ENCODE assay signal across 30 mouse cellular contexts in genomic region chr2:168289016-168289415, GRCm38 (mm10). TPM values are rescaled to one million over a fixed set of nuclear protein-coding genes. Genes with fewer than 3 reads are reported as not detected.
DNase-seq lines count a peak whose midpoint lies in the region; ATAC-seq and TF ChIP-seq lines count a peak whose summit lies in the region.
"Had no signal": no experiment of that assay in that cellular context is flagged by ENCODE, and none has a peak within 500 bp of the region (broad histone marks: within the 10 kb centered on the region; RNA-seq: fewer than 3 reads in every experiment).

No protein-coding gene starts in this region.

- TF ChIP-seq EP300 in ES-Bruce4 (IDR thresholded peaks at IDR 0.05; ENCODE audit: insufficient read depth, low read depth, low read length): no peak

- peak overlapping the region; percentile 26; the same call in 1 of the 2 replicates for H3K4me2 ChIP-seq in hindbrain, embryonic 15.5 days
- H3K4me2 ChIP-seq in hindbrain, embryonic 13.5 days: no peak overlapping the region
- peak overlapping the region; percentile 30 for H3K4me2 ChIP-seq in lung, embryonic 16.5 days (ENCODE audit: low read depth, low read length)
- H3K4me2 ChIP-seq in stomach, embryonic 16.5 days (ENCODE audit: low read depth, low read length): 0 out of 2 replicates have a peak overlapping the region, but pooled peaks have one; percentile 15
- H3K4me2 ChIP-seq: kidney, embryonic 15.5 days; limb, embryonic 13.5 days; liver, embryonic 11.5 days; neural tube, embryonic 15.5 days had no signal

- TF ChIP-seq POLR2A in ES-Bruce4 (IDR thresholded peaks at IDR 0.05; ENCODE audit: insufficient read depth, low read length): no peak

- no peak for ATAC-seq in hindbrain, embryonic 15.5 days (ENCODE audit: low FRiP score, low read depth)
- no peak for ATAC-seq in hindbrain, embryonic 13.5 days (ENCODE audit: low FRiP score)
- ATAC-seq in lung, embryonic 16.5 days (ENCODE audit: low read depth): no peak
- ATAC-seq in stomach, embryonic 16.5 days (ENCODE audit: insufficient read depth, low FRiP score): 0 out of 2 replicates have a peak, but pooled peaks have one; percentile 32
- ATAC-seq: activated CD4-positive, CD25-positive, alpha-beta regulatory T cell, adult 4 months; CD4-positive, CD25-positive, alpha-beta regulatory T cell, adult 4 months; forebrain, embryonic 16.5 days; hindbrain, postnatal 0 days had no signal

- no peak for DNase-seq in lung, adult 18-20 months
- DNase-seq in left cerebral cortex, adult 9 months (ENCODE audit: low spot score in 2 of 2): no peak
- DNase-seq: cerebellum, adult 2 months; cerebellum, postnatal 14 days; gastrocnemius, adult 2 months; heart, adult 2 months; heart, postnatal 4 days; kidney, adult 18-20 months; kidney, postnatal 25 days; lung, postnatal 14 days; retina, postnatal 1 day; right cerebral cortex, postnatal 25 days; spleen, adult 18-20 months; thymus, postnatal 14 days had no signal

- H3K4me3 ChIP-seq in hindbrain, embryonic 15.5 days: no peak overlapping the region
- H3K4me3 ChIP-seq in hindbrain, embryonic 13.5 days: no peak overlapping the region
- no peak overlapping the region for H3K4me3 ChIP-seq in lung, embryonic 16.5 days (ENCODE audit: low read length)
- H3K4me3 ChIP-seq in ES-Bruce4 (ENCODE audit: low read depth, low read length): peak overlapping the region; percentile 12; the same call in 1 of the 2 replicates
- H3K4me3 ChIP-seq in stomach, embryonic 16.5 days (replicated peaks; ENCODE audit: low read length): no peak overlapping the region
- H3K4me3 ChIP-seq: erythroblast, embryonic 14.5 days; gastrocnemius, adult 2 months; heart, adult 2 months; heart, embryonic 12.5 days; kidney, embryonic 15.5 days; left cerebral cortex, adult 2 months; limb, embryonic 13.5 days; neural tube, embryonic 15.5 days had no signal

- H3K27me3 ChIP-seq in hindbrain, embryonic 15.5 days: 0 out of 2 replicates have a peak, but pooled peaks cover under 1% of the 10 kb centered on the region
- peaks cover 13% of the 10 kb centered on the region for H3K27me3 ChIP-seq in hindbrain, embryonic 13.5 days
- H3K27me3 ChIP-seq in lung, embryonic 16.5 days (ENCODE audit: control insufficient read depth, insufficient read depth, low read depth, low read length): peaks cover 6% of the 10 kb centered on the region
- no peaks in the 10 kb centered on the region for H3K27me3 ChIP-seq in ES-Bruce4 (ENCODE audit: control insufficient read depth, insufficient read depth, low read length, poor library complexity, severe bottlenecking)
- no peaks in the 10 kb centered on the region for H3K27me3 ChIP-seq in stomach, embryonic 16.5 days (ENCODE audit: control insufficient read depth, insufficient read depth, low read length)
- H3K27me3 ChIP-seq: neural tube, embryonic 15.5 days had no signal

- H3K9me3 ChIP-seq in hindbrain, embryonic 15.5 days: no peaks in the 10 kb centered on the region
- H3K9me3 ChIP-seq in hindbrain, embryonic 13.5 days: no peaks in the 10 kb centered on the region
- H3K9me3 ChIP-seq in lung, embryonic 16.5 days (ENCODE audit: control insufficient read depth, low read length): peaks cover 10% of the 10 kb centered on the region
- H3K9me3 ChIP-seq in ES-Bruce4 (replicated peaks; ENCODE audit: control insufficient read depth, insufficient read depth, low read length, poor library complexity, severe bottlenecking): no peaks in the 10 kb centered on the region
- H3K9me3 ChIP-seq in stomach, embryonic 16.5 days (replicated peaks; ENCODE audit: control insufficient read depth, low read length): no peaks in the 10 kb centered on the region
- H3K9me3 ChIP-seq: kidney, embryonic 15.5 days; neural tube, embryonic 15.5 days had no signal

- H3K9ac ChIP-seq in hindbrain, embryonic 15.5 days: no peak overlapping the region
- H3K9ac ChIP-seq in hindbrain, embryonic 13.5 days: no peak overlapping the region
- H3K9ac ChIP-seq in lung, embryonic 16.5 days (ENCODE audit: low read length): no peak overlapping the region
- no peak overlapping the region for H3K9ac ChIP-seq in ES-Bruce4 (ENCODE audit: low read depth, poor library complexity, severe bottlenecking)
- H3K9ac ChIP-seq in stomach, embryonic 16.5 days (ENCODE audit: low read length): no peak overlapping the region
- H3K9ac ChIP-seq: heart, embryonic 12.5 days; kidney, embryonic 15.5 days; limb, embryonic 13.5 days; neural tube, embryonic 15.5 days had no signal

- H3K27ac ChIP-seq in hindbrain, embryonic 15.5 days (replicated peaks): no peak overlapping the region
- H3K27ac ChIP-seq in hindbrain, embryonic 13.5 days: no peak overlapping the region
- H3K27ac ChIP-seq in lung, embryonic 16.5 days (ENCODE audit: low read length): no peak overlapping the region
- H3K27ac ChIP-seq in ES-Bruce4 (ENCODE audit: insufficient read depth, low read length): no peak overlapping the region
- no peak overlapping the region for H3K27ac ChIP-seq in stomach, embryonic 16.5 days (ENCODE audit: low read length)
- H3K27ac ChIP-seq: gastrocnemius, adult 2 months; heart, adult 2 months; hindbrain, postnatal 0 days; kidney, embryonic 15.5 days; left cerebral cortex, adult 2 months; limb, embryonic 13.5 days; neural tube, embryonic 15.5 days had no signal

- no peak for TF ChIP-seq CTCF in ES-Bruce4 (IDR thresholded peaks at IDR 0.05; ENCODE audit: low read depth, low read length)

- 54% methylated on average over 9 of the region's 9 CpGs for WGBS in hindbrain, embryonic 15.5 days
- 60% methylated on average over 9 of the region's 9 CpGs for WGBS in hindbrain, embryonic 13.5 days
- 48% methylated on average over 9 of the region's 9 CpGs for WGBS in lung, embryonic 16.5 days
- WGBS in stomach, embryonic 16.5 days: 53% methylated on average over 9 of the region's 9 CpGs

- H3K4me1 ChIP-seq in hindbrain, embryonic 15.5 days (replicated peaks): peaks cover 11% of the 10 kb centered on the region; the same call in 1 of the 2 replicates
- peaks cover 16% of the 10 kb centered on the region for H3K4me1 ChIP-seq in hindbrain, embryonic 13.5 days (replicated peaks)
- no peaks in the 10 kb centered on the region; the same call in 1 of the 2 replicates for H3K4me1 ChIP-seq in lung, embryonic 16.5 days (replicated peaks; ENCODE audit: control insufficient read depth, insufficient read depth, low read length)
- H3K4me1 ChIP-seq in ES-Bruce4 (ENCODE audit: control insufficient read depth, insufficient read depth, low read length): no peaks in the 10 kb centered on the region
- H3K4me1 ChIP-seq in stomach, embryonic 16.5 days (ENCODE audit: control insufficient read depth, insufficient read depth, low read length): peaks cover 4% of the 10 kb centered on the region; the same call in 1 of the 2 replicates

- H3K36me3 ChIP-seq in hindbrain, embryonic 15.5 days: no peaks in the 10 kb centered on the region
- H3K36me3 ChIP-seq in hindbrain, embryonic 13.5 days: no peaks in the 10 kb centered on the region
- H3K36me3 ChIP-seq in lung, embryonic 16.5 days (ENCODE audit: control insufficient read depth, insufficient read depth, low read length): no peaks in the 10 kb centered on the region
- H3K36me3 ChIP-seq in ES-Bruce4 (ENCODE audit: control insufficient read depth, insufficient read depth, low read length, poor library complexity, severe bottlenecking): no peaks in the 10 kb centered on the region
- H3K36me3 ChIP-seq in stomach, embryonic 16.5 days (ENCODE audit: control insufficient read depth, insufficient read depth, low read length): no peaks in the 10 kb centered on the region
- H3K36me3 ChIP-seq: heart, embryonic 12.5 days; kidney, embryonic 15.5 days; limb, embryonic 13.5 days; neural tube, embryonic 15.5 days had no signal

RNA-seq across cellular contexts. Expression of gene Kcng1, which starts 7.5 kb away (rescaled TPM):
- 1.8 and 1.9 TPM in 2 replicates for polyA plus RNA-seq in hindbrain, embryonic 15.5 days (2015; fragmentation: Nextera tagmentation; extraction: Ambion mirVana)
- polyA plus RNA-seq in hindbrain, embryonic 13.5 days (2015; fragmentation: Nextera tagmentation; extraction: Ambion mirVana): 0.99 and 1.1 TPM in 2 replicates
- 0.19 and 0.20 TPM in 2 replicates for polyA plus RNA-seq in lung, embryonic 16.5 days (2015; fragmentation: Nextera tagmentation; extraction: Ambion mirVana)
- polyA plus RNA-seq in ES-Bruce4 (2011; ENCODE audit: insufficient read depth, insufficient read length, low read depth, missing spikeins): 0.70 and 0.78 TPM in 2 replicates
- polyA plus RNA-seq in stomach, embryonic 16.5 days (2015; fragmentation: Nextera tagmentation; extraction: Ambion mirVana): 5.0 and 5.7 TPM in 2 replicates
- polyA plus RNA-seq: activated CD4-positive, CD25-positive, alpha-beta regulatory T cell, adult 4 months; CD4-positive, CD25-positive, alpha-beta regulatory T cell, adult 4 months; erythroblast, embryonic 14.5 days had no signal

RNA-seq across cellular contexts. Expression of gene Mocs3, which starts 58.6 kb away (rescaled TPM):
- 8.5 and 10.2 TPM in 2 replicates for polyA plus RNA-seq in hindbrain, embryonic 15.5 days (2015; fragmentation: Nextera tagmentation; extraction: Ambion mirVana)
- 7.0 and 7.7 TPM in 2 replicates for polyA plus RNA-seq in hindbrain, embryonic 13.5 days (2015; fragmentation: Nextera tagmentation; extraction: Ambion mirVana)
- polyA plus RNA-seq in lung, embryonic 16.5 days (2015; fragmentation: Nextera tagmentation; extraction: Ambion mirVana): 4.5 and 4.6 TPM in 2 replicates
- 3.2 and 3.4 TPM in 2 replicates for polyA plus RNA-seq in ES-Bruce4 (2011; ENCODE audit: insufficient read depth, insufficient read length, low read depth, missing spikeins)
- polyA plus RNA-seq in stomach, embryonic 16.5 days (2015; fragmentation: Nextera tagmentation; extraction: Ambion mirVana): 2.4 and 3.4 TPM in 2 replicates

RNA-seq across cellular contexts. Expression of gene Dpm1, which starts 58.6 kb away (rescaled TPM):
- 54.6 and 62.1 TPM in 2 replicates for polyA plus RNA-seq in hindbrain, embryonic 15.5 days (2015; fragmentation: Nextera tagmentation; extraction: Ambion mirVana)
- polyA plus RNA-seq in hindbrain, embryonic 13.5 days (2015; fragmentation: Nextera tagmentation; extraction: Ambion mirVana): 70.4 and 71.3 TPM in 2 replicates
- 80.2 and 98.3 TPM in 2 replicates for polyA plus RNA-seq in lung, embryonic 16.5 days (2015; fragmentation: Nextera tagmentation; extraction: Ambion mirVana)
- 54.7 and 64.7 TPM in 2 replicates for polyA plus RNA-seq in ES-Bruce4 (2011; ENCODE audit: insufficient read depth, insufficient read length, low read depth, missing spikeins)
- 96.2 and 118 TPM in 2 replicates for polyA plus RNA-seq in stomach, embryonic 16.5 days (2015; fragmentation: Nextera tagmentation; extraction: Ambion mirVana)

RNA-seq across cellular contexts. Expression of gene Gm20716, which starts 58.9 kb away (rescaled TPM):
- 18.2 and 22.2 TPM in 2 replicates for polyA plus RNA-seq in hindbrain, embryonic 15.5 days (2015; fragmentation: Nextera tagmentation; extraction: Ambion mirVana)
- 23.1 and 25.4 TPM in 2 replicates for polyA plus RNA-seq in hindbrain, embryonic 13.5 days (2015; fragmentation: Nextera tagmentation; extraction: Ambion mirVana)
- 14.7 and 15.3 TPM in 2 replicates for polyA plus RNA-seq in lung, embryonic 16.5 days (2015; fragmentation: Nextera tagmentation; extraction: Ambion mirVana)
- 58.3 and 67.8 TPM in 2 replicates for polyA plus RNA-seq in ES-Bruce4 (2011; ENCODE audit: insufficient read depth, insufficient read length, low read depth, missing spikeins)
- 12.3 and 12.6 TPM in 2 replicates for polyA plus RNA-seq in stomach, embryonic 16.5 days (2015; fragmentation: Nextera tagmentation; extraction: Ambion mirVana)
- polyA plus RNA-seq: erythroblast, embryonic 14.5 days had no signal
